Mouse (Mus musculus): ENCODE data around the gene Gpr61. TPM values are rescaled to one million over a fixed set of nuclear protein-coding genes. Genes with fewer than 3 reads are reported as not detected.

The Gpr61 gene
- total RNA-seq, 2 experiments from 2014 or later = 20.4 to 21.3 TPM

Other genes starting within 250 kb of the Gpr61 start
- 10 to 100 TPM; 44.2 TPM for gene Gstm7, start 223.1 kb downstream of the Gpr61 start, total RNA-seq (2021)
- 1 to 10 TPM; 3.6 to 7.2 TPM for gene Gstm6, start 211.1 kb downstream of the Gpr61 start, total RNA-seq (2021)
- gene Gstm3, start 185.6 kb downstream of the Gpr61 start, total RNA-seq (2021) = not detected
- gene Gstm2, start 168.4 kb downstream of the Gpr61 start, total RNA-seq (2021) = 1 to 10 TPM; 2.5 to 3.7 TPM
- 10 to 100 TPM; 54.5 to 67.8 TPM for gene Gstm1, start 136.9 kb downstream of the Gpr61 start, total RNA-seq (2021)
- 10 to 100 TPM; 13.2 to 13.5 TPM for gene Gstm4, start 110.0 kb downstream of the Gpr61 start, total RNA-seq (2021)
- 10 to 100 TPM; 51.8 to 53.7 TPM for gene Ampd2, start 68.2 kb downstream of the Gpr61 start, total RNA-seq (2021)
- gene Gnat2, start 62.1 kb downstream of the Gpr61 start, total RNA-seq (2021) = not detected
- 10 to 100 TPM; 46.6 to 50.9 TPM for gene Gnai3, start 8.7 kb downstream of the Gpr61 start, total RNA-seq (2021)
- 10 to 100 TPM; 36.4 to 38.5 TPM for gene Amigo1, start 31.5 kb upstream of the Gpr61 start, total RNA-seq (2021)
- gene Cyb561d1, start 46.3 kb upstream of the Gpr61 start, total RNA-seq (2021) = 10 to 100 TPM; 11.0 to 12.7 TPM
- gene Atxn7l2, start 56.1 kb upstream of the Gpr61 start, total RNA-seq (2021) = 10 to 100 TPM; 22.2 to 24.8 TPM
- 1 to 10 TPM; 1.1 to 1.3 TPM for gene Sypl2, start 71.8 kb upstream of the Gpr61 start, total RNA-seq (2021)
- gene Psma5, start 102.0 kb upstream of the Gpr61 start, total RNA-seq (2021) = 10 to 100 TPM; 91.4 to 92.5 TPM
- gene Sort1, start 129.2 kb upstream of the Gpr61 start, total RNA-seq (2021) = 100 to 1,000 TPM; 176 to 177 TPM
- not detected for gene Mybphl, start 210.0 kb upstream of the Gpr61 start, total RNA-seq (2021)
- 1 to 10 TPM; 6.9 to 10.0 TPM for gene Psrc1, start 229.0 kb upstream of the Gpr61 start, total RNA-seq (2021)

All from left cerebral cortex, postnatal 10 days (tissue).